ENCODE assay signal across 10 mouse cellular contexts in genomic region chr19:40267380-40267779, GRCm38 (mm10). TPM values are rescaled to one million over a fixed set of nuclear protein-coding genes. Genes with fewer than 3 reads are reported as not detected.
DNase-seq lines count a peak whose midpoint lies in the region; ATAC-seq lines count a peak whose summit lies in the region.
"Had no signal": no experiment of that assay in that cellular context is flagged by ENCODE, and none has a peak within 500 bp of the region (broad histone marks: within the 10 kb centered on the region; RNA-seq: fewer than 3 reads in every experiment).

No protein-coding gene starts in this region.

- ATAC-seq in liver, embryonic 13.5 days (ENCODE audit: low read depth) = no peak
- ATAC-seq in monocyte, adult 5-6 weeks (replicated peaks; ENCODE audit: insufficient number of reproducible peaks, low FRiP score, low TSS enrichment, poor library complexity, severe bottlenecking) = peak; percentile 70

- H3K4me1 ChIP-seq in liver, embryonic 13.5 days (replicated peaks) = peaks cover 64% of the 10 kb centered on the region
- H3K4me1 ChIP-seq: limb, embryonic 13.5 days had no signal

- peak; percentile 32 to 44 for DNase-seq in B cell, adult 2 months
- DNase-seq in c-Kit-positive CD71-negative TER-119-negative erythroid progenitor cells, embryonic 14.5 days (ENCODE audit: low read depth) = peak; percentile 38
- peak; percentile 31 for DNase-seq in liver, embryonic 13.5 days
- DNase-seq in adrenal gland, postnatal 36 days = no peak
- DNase-seq in urinary bladder, postnatal 4 days (ENCODE audit: low spot score in 2 of 2) = no peak
- no peak for DNase-seq in gastrocnemius, postnatal 25 days
- DNase-seq in kidney, postnatal 25 days = no peak
- DNase-seq: cerebellum, adult 18-20 months had no signal

- H3K4me3 ChIP-seq in liver, embryonic 13.5 days (replicated peaks) = no peak overlapping the region
- H3K4me3 ChIP-seq: limb, embryonic 13.5 days had no signal

- H3K27me3 ChIP-seq in liver, embryonic 13.5 days = peaks cover 17% of the 10 kb centered on the region

- H3K9me3 ChIP-seq in liver, embryonic 13.5 days (replicated peaks) = no peaks in the 10 kb centered on the region
- H3K9me3 ChIP-seq: limb, embryonic 13.5 days had no signal

- WGBS in liver, embryonic 13.5 days (ENCODE audit: insufficient replicate concordance) = 45% methylated on average over 1 of the region's 1 CpGs

- no peaks in the 10 kb centered on the region for H3K36me3 ChIP-seq in liver, embryonic 13.5 days
- H3K36me3 ChIP-seq: limb, embryonic 13.5 days had no signal

- peak overlapping the region; percentile 38; the same call in 1 of the 2 replicates for H3K27ac ChIP-seq in liver, embryonic 13.5 days
- H3K27ac ChIP-seq: limb, embryonic 13.5 days had no signal

- H3K9ac ChIP-seq in liver, embryonic 13.5 days = no peak overlapping the region
- H3K9ac ChIP-seq: limb, embryonic 13.5 days had no signal

- H3K4me2 ChIP-seq in liver, embryonic 13.5 days = peak overlapping the region; percentile 3; the same call in 1 of the 2 replicates
- H3K4me2 ChIP-seq: limb, embryonic 13.5 days had no signal

RNA-seq across cellular contexts. Expression of gene Pdlim1, which starts 4.3 kb away (rescaled TPM):
- polyA plus RNA-seq in liver, embryonic 13.5 days (2015; fragmentation: Nextera tagmentation; extraction: Ambion mirVana) = 75.4 and 89.0 TPM in 2 replicates
- total RNA-seq in monocyte, adult 5-6 weeks (2017) = 29.3 to 85.7 TPM (median 49.8 TPM) in 3 replicates
- 10 to 100 TPM; 14.8 to 22.5 TPM for total RNA-seq in adrenal gland, postnatal 36 days (2021)
- 100 to 1,000 TPM; 116 to 150 TPM for total RNA-seq in gastrocnemius, postnatal 25 days (2021)

Comparison
In these comparisons a context has a peak if more than half of its experiments do, and no peak if none do; other contexts are left out.
1. DNase-seq: peak in B cell, adult 2 months (2 of 2), c-Kit-positive CD71-negative TER-119-negative erythroid progenitor cells, embryonic 14.5 days (single experiment) and liver, embryonic 13.5 days (single experiment); none in adrenal gland, postnatal 36 days (0 of 2), urinary bladder, postnatal 4 days (0 of 2), gastrocnemius, postnatal 25 days (single experiment) and kidney, postnatal 25 days (0 of 2).